Mouse (Mus musculus) heart, embryonic 13.5 days (tissue): ENCODE results near the gene Hey2. TPM values are rescaled to one million over a fixed set of nuclear protein-coding genes. Genes with fewer than 3 reads are reported as not detected.

Experiments
- ATAC-seq: fragments of 200-750 bp; cut with Nextera tagmentation; 2 replicates; pipeline ENCODE4 v1.8.0; 2017; ENCODE audit warnings: moderate TSS enrichment; ENCODE audit not compliant: insufficient number of reproducible peaks, low FRiP score, low TSS enrichment; ENCODE audit errors: extremely low read depth
- H3K27ac ChIP-seq: fragments of 300-500 bp; sonication (generic); replicated peaks from 2 replicates; pipeline ENCODE4 v1.5.1; 2015; ENCODE audit warnings: moderate library complexity, mild to moderate bottlenecking, inconsistent platforms
- H3K27me3 ChIP-seq: fragments of 300-500 bp; sonication (generic); replicated peaks from 2 replicates; pipeline ENCODE4 v1.6.1; 2015; ENCODE audit warnings: mild to moderate bottlenecking, inconsistent platforms
- H3K36me3 ChIP-seq: fragments of 300-500 bp; sonication (generic); 2 replicates; pipeline ENCODE4 v1.6.1; 2015; ENCODE audit warnings: mild to moderate bottlenecking, inconsistent platforms
- H3K4me1 ChIP-seq: fragments of 300-500 bp; sonication (generic); 2 replicates; pipeline ENCODE4 v1.6.1; 2015; ENCODE audit warnings: inconsistent platforms
- H3K4me2 ChIP-seq: fragments of 300-500 bp; sonication (generic); 2 replicates; pipeline ENCODE4 v1.6.1; 2015; ENCODE audit warnings: inconsistent platforms, mild to moderate bottlenecking, moderate library complexity
- H3K4me3 ChIP-seq: fragments of 300-500 bp; sonication (generic); 2 replicates; pipeline ENCODE4 v1.5.1; 2015; ENCODE audit warnings: moderate library complexity, mild to moderate bottlenecking, inconsistent platforms
- H3K9ac ChIP-seq: fragments of 300-500 bp; sonication (generic); 2 replicates; pipeline ENCODE4 v1.6.1; 2015; ENCODE audit warnings: inconsistent platforms, mild to moderate bottlenecking, moderate library complexity
- H3K9me3 ChIP-seq: fragments of 300-500 bp; sonication (generic); 2 replicates; pipeline ENCODE4 v1.6.1; 2016; ENCODE audit warnings: inconsistent platforms
- WGBS: fragments of 180-500 bp; shearing (Covaris S2); methylation state at CpG from one replicate; pipeline ENCODE4 v1.1.7; 2015; ENCODE audit warnings: mixed read lengths; 5-methylcytosine and 5-hydroxymethylcytosine counted together
- polyA plus RNA-seq: library from polyadenylated mRNA; unstranded; fragments of >200 nt; fragmentation: Nextera tagmentation; extraction: Ambion mirVana; gene quantifications from 2 replicates; pipeline ENCODE4 v1.2.1, GENCODE M21; 2015

Hey2 gene
- polyA plus RNA-seq = 39.7 and 41.2 TPM in 2 replicates

DNA sequence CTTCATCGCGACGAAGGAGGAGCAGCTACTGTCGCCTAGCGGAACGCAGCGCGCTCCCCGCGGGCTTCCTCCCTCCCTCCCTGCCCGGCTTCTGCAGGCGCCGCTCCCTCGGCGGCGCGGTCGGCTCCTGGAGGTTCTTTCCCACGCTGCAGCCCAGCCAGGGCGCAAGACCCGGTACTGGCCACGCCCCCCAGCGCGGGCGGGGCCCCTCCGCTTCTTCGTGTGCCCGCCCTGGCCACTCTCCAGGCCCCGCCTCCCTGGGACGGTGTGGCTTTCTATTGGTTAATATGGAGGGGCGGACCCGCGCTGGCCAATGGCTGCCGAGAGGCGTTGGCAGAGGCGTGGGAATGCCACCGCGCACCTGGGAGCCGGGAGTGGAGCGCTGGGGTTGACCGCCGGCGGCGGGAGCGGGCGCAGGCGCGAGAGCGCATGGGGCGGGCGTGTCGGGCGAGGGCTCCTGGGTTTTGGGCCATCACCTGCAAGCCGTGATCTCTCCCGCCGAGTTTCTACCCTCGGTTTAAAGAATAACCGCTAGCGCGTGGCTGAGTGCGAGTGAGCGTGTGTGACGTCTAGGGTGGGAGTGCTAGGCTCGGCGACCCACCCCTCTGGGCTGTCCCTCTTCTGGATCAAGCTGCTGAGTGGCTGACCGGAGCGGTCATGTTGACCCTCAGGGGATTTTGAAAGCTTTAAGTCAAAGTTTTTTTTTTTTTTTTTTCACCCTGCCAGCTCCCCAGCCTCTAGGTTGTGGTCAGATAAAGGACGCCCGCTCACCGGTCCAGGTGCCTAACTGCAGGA, at the start of gene Hey2:
TSS of gene Hey2 (minus strand) at position 159 of the 795 bp plus-strand sequence.
- H3K9me3 ChIP-seq = no peaks in the 10 kb centered on the region

DNA sequence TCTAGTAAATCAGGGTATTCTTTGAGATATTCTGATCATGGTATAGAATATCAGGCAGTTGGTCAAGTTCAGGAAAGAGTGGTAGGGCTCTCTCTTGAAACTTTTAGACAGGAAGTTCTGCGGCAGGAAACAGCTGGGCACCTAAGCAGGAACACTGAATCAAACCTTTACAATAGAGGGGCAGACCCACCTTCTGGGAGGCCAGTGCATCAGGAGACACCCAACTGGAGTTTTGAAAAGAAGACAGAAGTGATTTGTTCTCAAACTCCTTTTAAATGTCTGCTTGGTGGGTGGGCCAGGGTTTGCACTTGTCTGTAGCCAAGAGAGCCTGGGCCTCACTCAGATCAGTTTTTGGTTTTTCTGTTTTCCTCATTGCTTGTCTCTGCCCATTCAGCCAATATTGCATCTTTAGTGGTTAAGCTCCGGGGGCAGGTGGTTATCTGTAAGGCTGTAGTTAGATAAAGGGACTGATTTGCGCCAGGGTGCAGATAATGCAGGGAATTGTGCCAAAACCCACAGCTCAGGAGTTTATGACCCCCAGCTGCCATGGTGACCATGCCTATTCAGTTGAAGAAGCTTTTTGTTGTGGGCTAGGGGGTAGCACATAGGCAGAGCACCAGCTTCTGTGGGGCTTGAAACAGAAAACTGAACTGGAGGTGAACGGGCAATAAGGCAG, 40.6 kb upstream of the Hey2 start:
- no peak for ATAC-seq
- no peak overlapping the region for H3K4me3 ChIP-seq
- H3K27me3 ChIP-seq = no peaks in the 10 kb centered on the region
- no peaks in the 10 kb centered on the region for H3K9me3 ChIP-seq
- H3K36me3 ChIP-seq = no peaks in the 10 kb centered on the region
- H3K4me2 ChIP-seq = no peak overlapping the region
- no peak overlapping the region for H3K27ac ChIP-seq
- H3K9ac ChIP-seq = no peak overlapping the region
- 51% methylated on average over 4 of the region's 4 CpGs for WGBS
- peaks cover 9% of the 10 kb centered on the region for H3K4me1 ChIP-seq

More for the DNA sequence above, at the start of gene Hey2:
- peak within 1 kb of the TSS; percentile 96 for H3K9ac ChIP-seq
- H3K27me3 ChIP-seq = peaks cover 43% of the 10 kb centered on the region
- no peaks in the 10 kb centered on the region for H3K36me3 ChIP-seq
- H3K4me3 ChIP-seq = peak within 1 kb of the TSS; percentile 82
- H3K4me2 ChIP-seq = peak within 1 kb of the TSS; percentile 78
- peak; percentile 97 for ATAC-seq
- under 1% methylated on average over 70 of the region's 70 CpGs for WGBS
- peaks cover 47% of the 10 kb centered on the region for H3K4me1 ChIP-seq
- peak within 1 kb of the TSS; percentile 94 for H3K27ac ChIP-seq

DNA sequence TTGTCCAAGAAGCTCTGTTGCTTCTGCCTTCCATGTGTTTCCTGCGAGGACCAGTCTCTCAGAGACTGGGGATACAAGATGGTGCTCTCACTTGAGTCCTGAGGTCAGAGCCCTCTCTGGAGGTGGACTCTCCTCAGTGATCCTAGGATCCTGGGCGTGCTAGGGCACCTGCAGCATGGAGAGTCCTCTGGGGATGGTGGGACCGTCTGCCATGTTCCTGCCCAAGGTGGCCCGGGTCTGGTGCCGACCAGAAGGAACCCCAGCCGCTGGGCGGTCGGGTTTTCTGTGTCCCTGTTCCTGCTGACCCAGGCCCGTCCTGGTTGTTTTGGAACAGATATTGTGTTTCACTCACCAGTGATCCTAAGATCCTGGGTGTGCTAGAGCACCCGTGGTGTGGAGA, 38.5 kb upstream of the Hey2 start:
- no peaks in the 10 kb centered on the region for H3K9me3 ChIP-seq
- no peak overlapping the region for H3K4me3 ChIP-seq
- no peaks in the 10 kb centered on the region for H3K36me3 ChIP-seq
- no peak overlapping the region for H3K4me2 ChIP-seq
- ATAC-seq = no peak
- WGBS = 85% methylated on average over 10 of the region's 10 CpGs
- H3K27ac ChIP-seq = no peak overlapping the region
- no peak overlapping the region for H3K9ac ChIP-seq
- no peaks in the 10 kb centered on the region for H3K27me3 ChIP-seq
- peaks cover 7% of the 10 kb centered on the region for H3K4me1 ChIP-seq

DNA sequence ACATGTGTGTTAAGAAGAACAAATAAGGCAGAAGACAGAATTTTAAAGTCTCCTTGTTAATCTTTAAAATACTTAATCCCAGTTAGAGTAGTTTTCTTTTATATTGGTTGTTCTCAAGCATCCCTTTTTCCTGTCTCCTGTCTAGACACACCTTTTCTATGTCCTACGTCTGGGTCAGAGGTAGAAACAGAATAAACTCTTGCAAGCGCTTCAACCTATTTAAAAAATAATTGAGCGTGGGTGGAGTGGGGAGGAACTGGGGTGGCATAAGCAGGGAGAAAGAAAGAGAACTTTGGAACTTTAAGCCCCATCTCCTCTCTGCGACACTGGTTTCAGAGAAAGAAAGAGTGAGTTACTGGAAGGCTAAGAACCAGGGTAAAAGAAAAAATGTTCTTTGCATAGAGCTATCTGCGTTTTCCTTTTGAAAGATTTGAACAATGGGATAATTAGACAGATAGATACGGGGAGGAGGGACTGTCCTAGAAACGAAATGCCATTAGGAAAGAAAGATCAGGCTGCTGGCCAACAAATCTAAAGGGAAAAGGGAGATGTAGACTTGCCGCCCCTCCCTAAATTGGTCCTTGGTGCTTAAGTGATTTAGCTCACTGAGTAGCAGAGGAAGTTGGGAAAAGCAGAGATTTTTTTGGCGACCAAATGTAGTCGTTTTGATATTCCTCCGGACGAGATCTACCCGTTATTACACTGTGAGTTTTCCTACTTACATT, 2.7 kb upstream of the Hey2 start:
- 24% methylated on average over 13 of the region's 13 CpGs for WGBS
- Histone ChIP-seq H3K9ac (peak overlapping the region; percentile 83), H3K36me3 (no peaks in the 10 kb centered on the region), H3K4me2 (peak overlapping the region; percentile 78), H3K27ac (peak overlapping the region; percentile 92), H3K4me1 (peaks cover 42% of the 10 kb centered on the region), H3K4me3 (peak overlapping the region; percentile 3; the same call in 1 of the 2 replicates), H3K9me3 (no peaks in the 10 kb centered on the region), H3K27me3 (peaks cover 42% of the 10 kb centered on the region)
- no peak for ATAC-seq

DNA sequence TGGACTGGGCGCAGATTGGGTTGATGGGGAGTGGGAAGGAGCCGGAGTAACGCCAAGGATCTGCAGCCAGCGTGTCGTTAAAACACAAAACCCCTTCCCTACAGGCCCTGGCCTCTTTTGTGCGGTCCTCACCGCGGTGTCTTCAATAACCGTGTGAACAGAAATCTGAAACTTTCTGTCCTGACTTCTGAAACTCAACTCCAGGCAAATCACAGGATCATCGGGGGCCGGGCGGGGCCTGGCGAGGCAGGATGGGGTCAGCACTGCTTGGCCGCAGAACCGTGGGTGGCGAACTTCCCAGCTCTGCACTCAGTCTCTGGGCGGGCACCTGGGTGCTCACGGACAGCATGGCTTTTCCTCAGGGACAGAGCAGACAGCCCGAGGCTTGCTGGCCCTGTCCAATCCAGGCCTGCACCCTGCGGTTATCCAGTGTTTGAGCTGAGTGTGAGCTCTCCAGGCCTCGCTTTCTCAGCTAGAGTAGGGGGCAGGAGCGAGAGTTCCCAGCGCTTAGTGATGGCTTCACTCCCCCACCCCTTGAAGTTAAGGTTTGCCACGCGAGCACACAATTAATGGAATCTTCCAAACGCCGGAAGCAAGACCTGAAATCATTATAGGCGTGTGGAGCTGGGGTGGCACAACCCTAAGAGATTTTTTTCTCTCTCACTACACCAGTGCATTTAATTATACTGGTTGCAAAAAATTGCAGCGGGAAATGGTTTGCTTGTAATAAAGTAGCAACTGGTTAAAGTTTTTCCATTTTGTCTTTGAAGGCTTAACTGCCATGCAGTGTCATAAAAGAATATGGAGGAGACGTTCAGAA, 1.8 kb upstream of the Hey2 start:
- Histone ChIP-seq H3K4me2 (peak overlapping the region; percentile 78), H3K27ac (peak overlapping the region; percentile 92), H3K4me3 (peak overlapping the region; percentile 82), H3K27me3 (peaks cover 43% of the 10 kb centered on the region), H3K36me3 (no peaks in the 10 kb centered on the region), H3K9me3 (no peaks in the 10 kb centered on the region), H3K9ac (peak overlapping the region; percentile 83), H3K4me1 (peaks cover 42% of the 10 kb centered on the region)
- WGBS = 5% methylated on average over 30 of the region's 30 CpGs
- ATAC-seq = no peak

DNA sequence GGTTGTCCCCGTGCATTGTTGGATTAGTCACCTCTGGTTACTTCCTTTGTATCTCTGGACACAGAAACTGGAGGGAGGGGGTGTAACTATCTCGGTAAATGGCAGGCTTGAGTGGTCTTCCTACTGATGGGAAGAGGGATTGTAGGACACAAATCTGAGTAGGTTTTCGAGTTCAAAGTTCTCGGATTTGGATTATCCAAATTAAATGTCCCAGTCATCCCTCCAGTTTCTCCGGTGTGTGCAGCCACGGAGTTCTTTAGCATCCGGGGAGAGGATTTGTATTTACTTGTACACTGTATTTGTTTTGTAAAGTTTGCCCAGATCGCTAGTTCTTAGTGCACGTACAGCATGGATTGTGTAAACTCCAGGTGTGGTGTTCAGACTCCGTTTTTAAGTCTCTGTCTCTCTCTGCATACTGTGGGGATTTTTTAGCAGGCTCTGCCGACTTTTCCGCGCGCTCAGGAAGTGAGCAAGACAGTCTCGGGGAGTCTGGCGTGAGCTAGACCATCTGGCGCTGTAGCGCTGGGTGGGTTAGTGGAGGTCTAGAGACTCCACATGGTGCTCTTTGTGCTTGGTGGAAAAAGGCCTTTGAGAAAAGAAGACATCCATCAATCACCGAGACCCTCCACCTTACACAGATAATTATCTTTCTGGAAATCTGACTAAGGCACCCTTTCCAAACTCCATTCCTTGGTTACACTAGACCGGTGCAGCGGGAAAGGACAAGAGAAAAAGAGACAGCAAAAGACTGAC, 1.0 kb upstream of the Hey2 start:
- H3K27me3 ChIP-seq = peaks cover 43% of the 10 kb centered on the region
- peak overlapping the region; percentile 78 for H3K4me2 ChIP-seq
- ATAC-seq = no peak
- H3K4me3 ChIP-seq = peak overlapping the region; percentile 82
- H3K9me3 ChIP-seq = no peaks in the 10 kb centered on the region
- H3K36me3 ChIP-seq = no peaks in the 10 kb centered on the region
- H3K27ac ChIP-seq = peak overlapping the region; percentile 92
- under 1% methylated on average over 21 of the region's 21 CpGs for WGBS
- peaks cover 44% of the 10 kb centered on the region for H3K4me1 ChIP-seq
- H3K9ac ChIP-seq = peak overlapping the region; percentile 83

DNA sequence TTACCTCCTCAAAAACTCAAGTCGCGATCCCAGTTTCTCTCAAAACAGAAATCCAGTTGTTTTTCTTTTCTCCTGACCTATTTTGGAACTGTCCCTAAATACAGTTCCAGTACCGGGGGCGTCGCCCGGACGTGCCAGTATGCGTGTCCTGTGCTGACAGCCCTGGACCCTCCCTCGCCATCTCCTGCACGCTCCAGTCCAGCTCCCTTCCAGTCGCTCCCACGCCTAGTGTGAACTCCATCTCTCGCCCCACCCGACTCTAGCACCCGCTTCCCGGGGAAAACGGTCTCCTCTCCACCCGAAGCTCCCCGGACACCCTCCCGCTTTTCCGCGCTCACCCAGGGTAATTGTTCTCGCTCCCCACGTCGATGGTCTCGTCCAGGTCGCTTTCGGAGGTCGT, 373 bp downstream of the Hey2 start:
- H3K36me3 ChIP-seq = peaks cover 1% of the 10 kb centered on the region
- H3K27ac ChIP-seq = peak overlapping the region; percentile 94
- ATAC-seq = peak; percentile 26; the same call in 1 of the 2 replicates
- H3K4me2 ChIP-seq = peak overlapping the region; percentile 78
- WGBS = under 1% methylated on average over 29 of the region's 29 CpGs
- peak overlapping the region; percentile 82 for H3K4me3 ChIP-seq
- peak overlapping the region; percentile 96 for H3K9ac ChIP-seq
- H3K9me3 ChIP-seq = no peaks in the 10 kb centered on the region
- H3K27me3 ChIP-seq = peaks cover 43% of the 10 kb centered on the region
- peaks cover 47% of the 10 kb centered on the region for H3K4me1 ChIP-seq

DNA sequence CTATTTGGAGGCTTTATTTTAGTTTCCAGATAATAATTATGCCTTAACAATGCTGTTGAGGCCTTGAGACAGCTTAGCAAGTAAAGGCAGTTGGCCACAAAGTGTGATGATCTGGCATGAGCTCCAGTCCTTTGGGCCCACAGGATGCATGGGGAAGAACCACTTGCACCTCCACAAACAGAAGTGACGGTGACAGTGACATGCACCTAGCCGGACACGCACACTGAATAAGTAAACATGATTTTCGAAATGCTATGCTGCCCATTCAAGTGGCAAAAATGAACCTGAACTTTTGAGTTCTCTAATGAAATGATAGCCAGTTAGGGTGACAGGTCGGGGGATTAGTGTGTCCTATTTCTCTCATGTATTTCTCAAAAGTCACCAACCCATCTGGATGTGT, 1.8 kb downstream of the Hey2 start:
- Histone ChIP-seq H3K9me3 (no peaks in the 10 kb centered on the region), H3K27me3 (peaks cover 30% of the 10 kb centered on the region), H3K4me3 (peak overlapping the region; percentile 82), H3K4me2 (peak overlapping the region; percentile 78), H3K4me1 (peaks cover 36% of the 10 kb centered on the region), H3K36me3 (peaks cover 15% of the 10 kb centered on the region), H3K27ac (peak overlapping the region; percentile 94), H3K9ac (peak overlapping the region; percentile 96)
- WGBS = 53% methylated on average over 5 of the region's 5 CpGs
- no peak for ATAC-seq

DNA sequence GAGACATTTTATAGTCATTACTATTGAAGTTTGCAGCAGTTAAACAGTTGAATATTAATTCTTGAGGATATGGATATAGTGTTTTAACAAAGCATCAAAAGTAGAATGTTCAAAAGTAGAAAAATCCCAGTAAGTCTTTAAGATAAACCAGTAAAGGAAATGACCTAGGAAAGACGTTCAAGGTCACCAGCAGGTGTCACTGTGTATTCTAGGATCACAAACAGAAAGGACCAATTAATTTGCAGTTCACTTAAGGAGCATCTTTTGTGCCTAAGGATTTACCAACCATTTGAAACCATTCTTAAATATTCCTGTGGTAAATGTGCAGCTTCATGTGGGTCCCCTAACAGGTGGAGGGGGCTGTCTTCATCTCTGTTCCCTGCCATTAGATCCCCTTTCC, 4.4 kb downstream of the Hey2 start:
- H3K4me1 ChIP-seq = peaks cover 16% of the 10 kb centered on the region
- no peaks in the 10 kb centered on the region for H3K9me3 ChIP-seq
- peaks cover 11% of the 10 kb centered on the region; the same call in 1 of the 2 replicates for H3K27me3 ChIP-seq
- peak overlapping the region; percentile 52 for H3K4me3 ChIP-seq
- peak overlapping the region; percentile 67 for H3K4me2 ChIP-seq
- peak overlapping the region; percentile 79 for H3K27ac ChIP-seq
- no peak for ATAC-seq
- peaks cover 42% of the 10 kb centered on the region for H3K36me3 ChIP-seq
- peak overlapping the region; percentile 81 for H3K9ac ChIP-seq
- WGBS = 5% methylated on average over 1 of the region's 1 CpGs

DNA sequence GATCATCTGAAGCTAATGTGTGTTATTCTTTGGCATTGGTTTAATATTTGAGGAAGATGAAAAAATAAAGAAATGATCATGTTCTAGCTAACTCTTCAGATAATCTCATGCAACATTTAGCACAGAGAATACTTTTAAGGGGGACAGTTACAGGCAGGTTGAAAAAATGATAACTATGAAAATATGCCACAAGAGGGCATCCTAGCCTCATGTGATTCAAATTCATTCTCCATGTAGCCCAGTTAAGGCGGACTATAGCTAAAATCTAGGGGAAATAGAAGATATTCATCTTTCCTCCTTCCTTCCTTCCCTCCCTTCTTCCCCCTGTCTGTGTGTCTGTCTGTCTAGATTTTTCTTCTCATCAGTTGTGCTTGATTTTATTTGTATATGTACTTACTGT, 17.6 kb downstream of the Hey2 start:
- Histone ChIP-seq H3K4me2 (no peak overlapping the region), H3K36me3 (peaks cover 4% of the 10 kb centered on the region; the same call in 1 of the 2 replicates), H3K4me3 (no peak overlapping the region), H3K9me3 (no peaks in the 10 kb centered on the region), H3K27ac (no peak overlapping the region), H3K27me3 (no peaks in the 10 kb centered on the region), H3K4me1 (0 out of 2 replicates have a peak, but pooled peaks cover 6% of the 10 kb centered on the region), H3K9ac (no peak overlapping the region)
- no peak for ATAC-seq
- WGBS = 0% methylated on average over 1 of the region's 1 CpGs
